Mouse (Mus musculus) telencephalon, adult 2 months (tissue): ENCODE results near the gene Kcnk2.

ENCODE experiments used
- DNase-seq: peaks from one replicate; pipeline ENCODE4 v3.0.0-alpha.2; 2011; ENCODE audit warnings: low read depth, low spot score

Kcnk2 gene

GRCm38 (mm10) chr1:189219051-189219450, 183.0 kb downstream of the Kcnk2 start:
- DNase-seq: no peak

- DNase-seq: no peak
Measured at GRCm38 (mm10) chr1:189217751-189218564, 184.1 kb downstream of the Kcnk2 start.

GRCm38 (mm10) chr1:189215131-189215530, 186.9 kb downstream of the Kcnk2 start:
- DNase-seq: no peak

GRCm38 (mm10) chr1:189214477-189214876, 187.6 kb downstream of the Kcnk2 start:
- DNase-seq: no peak

GRCm38 (mm10) chr1:189209715-189210108, 192.4 kb downstream of the Kcnk2 start:
- DNase-seq: no peak

GRCm38 (mm10) chr1:189209029-189209714, 192.9 kb downstream of the Kcnk2 start:
- no peak for DNase-seq

- no peak for DNase-seq
Measured at GRCm38 (mm10) chr1:189208605-189209004, 193.5 kb downstream of the Kcnk2 start.

- DNase-seq: no peak
Measured at GRCm38 (mm10) chr1:189195758-189196157, 206.3 kb downstream of the Kcnk2 start.

GRCm38 (mm10) chr1:189187737-189188390, 214.2 kb downstream of the Kcnk2 start:
- no peak for DNase-seq

GRCm38 (mm10) chr1:189185206-189185750, 216.8 kb downstream of the Kcnk2 start:
- no peak for DNase-seq

- no peak for DNase-seq
Measured at GRCm38 (mm10) chr1:189177746-189178145, 224.3 kb downstream of the Kcnk2 start.

GRCm38 (mm10) chr1:189173479-189173878, 228.6 kb downstream of the Kcnk2 start:
- no peak for DNase-seq

- no peak for DNase-seq
Measured at GRCm38 (mm10) chr1:189171138-189171537, 230.9 kb downstream of the Kcnk2 start.

GRCm38 (mm10) chr1:189165756-189166155, 236.3 kb downstream of the Kcnk2 start:
- no peak for DNase-seq

- no peak for DNase-seq
Measured at GRCm38 (mm10) chr1:189165141-189165540, 236.9 kb downstream of the Kcnk2 start.

- no peak for DNase-seq
Measured at GRCm38 (mm10) chr1:189164721-189165120, 237.4 kb downstream of the Kcnk2 start.

GRCm38 (mm10) chr1:189164241-189164640, 237.8 kb downstream of the Kcnk2 start:
- no peak for DNase-seq
